Mouse (Mus musculus) frontal cortex, postnatal 14 days (tissue): Measurements from ENCODE around the gene Ezh2.
"Not testable (repeated sequence)": the region's sequence is repeated elsewhere in the genome, so short reads cannot be mapped to it uniquely, and the experiment has no call there.

Source experiments
- DNase-seq, 2 experiments: peaks; one replicate each; pipeline ENCODE4 v3.0.0; 2022; ENCODE audit warnings: low spot score in 2 of 2

The Ezh2 gene

GRCm38 (mm10) chr6:47594926-47595623 lies at the start of gene Ezh2:
Gene Ezh2, minus strand, starts transcription at chr6:47595341.
- DNase-seq: peak; percentile 93 to 97

- no peak for DNase-seq
Measured at GRCm38 (mm10) chr6:47636527-47637076, 41.5 kb upstream of the Ezh2 start.

GRCm38 (mm10) chr6:47635995-47636526 lies 40.9 kb upstream of the Ezh2 start:
- DNase-seq: no peak

- no peak for DNase-seq
Measured at GRCm38 (mm10) chr6:47635207-47635994, 40.3 kb upstream of the Ezh2 start.

GRCm38 (mm10) chr6:47633467-47633866 lies 38.3 kb upstream of the Ezh2 start:
- no peak for DNase-seq

- DNase-seq: not testable (repeated sequence)
Measured at GRCm38 (mm10) chr6:47630061-47630460, 34.9 kb upstream of the Ezh2 start.

GRCm38 (mm10) chr6:47627978-47628377 lies 32.8 kb upstream of the Ezh2 start:
- DNase-seq: no peak

GRCm38 (mm10) chr6:47626976-47627375 lies 31.8 kb upstream of the Ezh2 start:
- DNase-seq: not testable (repeated sequence)

- no peak for DNase-seq
Measured at GRCm38 (mm10) chr6:47621039-47621438, 25.9 kb upstream of the Ezh2 start.

GRCm38 (mm10) chr6:47608306-47608705 lies 13.2 kb upstream of the Ezh2 start:
- not testable (repeated sequence) for DNase-seq

GRCm38 (mm10) chr6:47601931-47602330 lies 6.8 kb upstream of the Ezh2 start:
- no peak for DNase-seq

GRCm38 (mm10) chr6:47595696-47596095 lies 555 bp upstream of the Ezh2 start:
- DNase-seq: no peak

GRCm38 (mm10) chr6:47594141-47594835 lies 853 bp downstream of the Ezh2 start:
- peak; percentile 45 to 64 for DNase-seq

- DNase-seq: no peak
Measured at GRCm38 (mm10) chr6:47593590-47593989, 1.6 kb downstream of the Ezh2 start.

- not testable (repeated sequence) for DNase-seq
Measured at GRCm38 (mm10) chr6:47587332-47587731, 7.8 kb downstream of the Ezh2 start.

- no peak for DNase-seq
Measured at GRCm38 (mm10) chr6:47572887-47573286, 22.3 kb downstream of the Ezh2 start.

GRCm38 (mm10) chr6:47565326-47566035 lies 29.7 kb downstream of the Ezh2 start:
- DNase-seq: no peak

GRCm38 (mm10) chr6:47561426-47561825 lies 33.7 kb downstream of the Ezh2 start:
- DNase-seq: no peak

- no peak for DNase-seq
Measured at GRCm38 (mm10) chr6:47560846-47561245, 34.3 kb downstream of the Ezh2 start.

GRCm38 (mm10) chr6:47560407-47560806 lies 34.7 kb downstream of the Ezh2 start:
- no peak for DNase-seq

GRCm38 (mm10) chr6:47559287-47559686 lies 35.9 kb downstream of the Ezh2 start:
- DNase-seq: no peak
